Mouse (Mus musculus): Measurements from ENCODE around the gene Kars.

DNA sequence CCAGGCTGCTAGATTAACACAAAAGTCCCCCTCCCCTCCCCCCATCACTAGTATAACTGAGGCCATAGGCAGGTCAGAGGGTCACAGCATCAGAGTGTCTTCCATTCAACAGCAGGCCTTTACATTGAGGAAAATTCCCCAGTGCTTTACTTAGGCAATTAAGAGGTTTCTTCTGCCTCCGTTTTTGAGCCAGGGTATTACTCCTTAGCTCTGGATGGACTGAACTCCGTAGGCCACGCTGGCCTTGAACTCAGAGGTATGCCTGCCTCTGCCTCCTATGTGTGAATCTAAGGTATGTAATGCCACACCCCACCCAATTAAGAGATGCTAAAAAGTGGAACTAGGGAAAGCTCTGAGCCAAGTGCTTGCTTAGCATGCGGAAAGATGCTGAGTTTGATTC, 47.6 kb downstream of the Kars start:
- TF ChIP-seq CTCF (IDR thresholded peaks at IDR 0.05; ENCODE audit: low read depth, low read length) (no peak), GATA2 (IDR thresholded peaks at IDR 0.05; ENCODE audit: borderline replicate concordance, low read depth, low read length) (no peak), TAL1 (conservative IDR thresholded peaks at IDR 0.05; ENCODE audit: low read depth, low read length) (no peak)
